Mouse (Mus musculus): ENCODE data around the gene Pcare. TPM values are rescaled to one million over a fixed set of nuclear protein-coding genes. Genes with fewer than 3 reads are reported as not detected.
"Not testable (repeated sequence)": the region's sequence is repeated elsewhere in the genome, so short reads cannot be mapped to it uniquely, and the experiment has no call there.

The Pcare gene
- total and polyA plus RNA-seq, 3 experiments = 0.02 to 0.45 (median 0.26) TPM

- no peaks in the 10 kb centered on the region for H3K79me2 ChIP-seq (replicated peaks; ENCODE audit: control insufficient read depth, insufficient read depth, low read length)
- 69% methylated on average over 4 of the region's 4 CpGs for WGBS
- no peaks in the 10 kb centered on the region for H3K27me3 ChIP-seq (ENCODE audit: control insufficient read depth, insufficient read depth, low read length)
- H3K4me3 ChIP-seq = no peak overlapping the region
- no peak for DNase-seq
- no peak overlapping the region for H3K9ac ChIP-seq (ENCODE audit: low read depth, low read length)
- TF ChIP-seq EP300 (IDR thresholded peaks at IDR 0.05; ENCODE audit: insufficient read depth, low read depth, low read length) = no peak
- TF ChIP-seq CTCF (IDR thresholded peaks at IDR 0.05) = no peak
- no peak for TF ChIP-seq POLR2A (IDR thresholded peaks at IDR 0.05; ENCODE audit: insufficient read depth, low read depth, low read length)
- intact Hi-C loops (cut with DNase I) = no loop called here
- no peaks in the 10 kb centered on the region for H3K36me3 ChIP-seq (ENCODE audit: control insufficient read depth, insufficient read depth, low read length)
- no peak overlapping the region for H3K27ac ChIP-seq
- H3K4me1 ChIP-seq (ENCODE audit: control insufficient read depth, insufficient read depth, low read length) = no peaks in the 10 kb centered on the region
Measured at GRCm38 (mm10) chr17:71774173-71774572, 21.5 kb upstream of the Pcare start.

GRCm38 (mm10) chr17:71770696-71771095 is 18.0 kb upstream of the Pcare start:
- 87% methylated on average over 3 of the region's 3 CpGs for WGBS
- H3K9ac ChIP-seq (ENCODE audit: low read depth, low read length) = no peak overlapping the region
- intact Hi-C loops (cut with DNase I) = no loop called here
- H3K79me2 ChIP-seq (replicated peaks; ENCODE audit: control insufficient read depth, insufficient read depth, low read length) = no peaks in the 10 kb centered on the region
- no peak overlapping the region for H3K27ac ChIP-seq
- no peak for DNase-seq
- TF ChIP-seq EP300 (IDR thresholded peaks at IDR 0.05; ENCODE audit: insufficient read depth, low read depth, low read length) = no peak
- TF ChIP-seq CTCF (IDR thresholded peaks at IDR 0.05) = no peak
- no peak for TF ChIP-seq POLR2A (IDR thresholded peaks at IDR 0.05; ENCODE audit: insufficient read depth, low read depth, low read length)
- no peaks in the 10 kb centered on the region for H3K36me3 ChIP-seq (ENCODE audit: control insufficient read depth, insufficient read depth, low read length)
- no peaks in the 10 kb centered on the region for H3K27me3 ChIP-seq (ENCODE audit: control insufficient read depth, insufficient read depth, low read length)
- no peaks in the 10 kb centered on the region for H3K4me1 ChIP-seq (ENCODE audit: control insufficient read depth, insufficient read depth, low read length)
- no peak overlapping the region for H3K4me3 ChIP-seq

GRCm38 (mm10) chr17:71769564-71769963 is 16.9 kb upstream of the Pcare start:
- H3K36me3 ChIP-seq (ENCODE audit: control insufficient read depth, insufficient read depth, low read length) = no peaks in the 10 kb centered on the region
- H3K9ac ChIP-seq (ENCODE audit: low read depth, low read length) = no peak overlapping the region
- no peaks in the 10 kb centered on the region for H3K27me3 ChIP-seq (ENCODE audit: control insufficient read depth, insufficient read depth, low read length)
- no peak overlapping the region for H3K27ac ChIP-seq
- H3K4me1 ChIP-seq (ENCODE audit: control insufficient read depth, insufficient read depth, low read length) = no peaks in the 10 kb centered on the region
- H3K4me3 ChIP-seq = no peak overlapping the region
- intact Hi-C loops (cut with DNase I) = no loop called here
- H3K79me2 ChIP-seq (replicated peaks; ENCODE audit: control insufficient read depth, insufficient read depth, low read length) = no peaks in the 10 kb centered on the region
- no peak for DNase-seq
- TF ChIP-seq POLR2A (IDR thresholded peaks at IDR 0.05; ENCODE audit: insufficient read depth, low read depth, low read length) (no peak), CTCF (IDR thresholded peaks at IDR 0.05) (no peak), EP300 (IDR thresholded peaks at IDR 0.05; ENCODE audit: insufficient read depth, low read depth, low read length) (no peak)
- 58% methylated on average over 6 of the region's 6 CpGs for WGBS

DNA sequence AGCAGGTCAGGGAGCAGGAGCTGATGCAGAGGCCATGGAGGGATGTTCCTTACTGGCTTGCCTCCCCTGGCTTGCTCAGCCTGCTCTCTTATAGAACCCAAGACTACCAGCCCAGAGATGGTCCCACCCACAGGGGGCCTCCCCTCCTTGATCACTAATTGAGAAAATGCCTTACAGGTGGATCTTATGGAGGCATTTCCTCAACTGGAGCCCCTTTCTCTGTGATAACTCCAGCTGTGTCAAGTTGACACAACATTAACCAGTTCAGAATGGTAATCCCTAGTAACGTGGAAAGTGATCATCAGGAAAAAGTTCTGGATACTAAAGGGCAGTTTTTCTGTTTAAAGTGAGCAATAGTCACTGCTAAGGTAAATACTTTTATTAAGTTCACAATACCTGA is 15.5 kb upstream of the Pcare start, which contains the start of gene Clip4:
Gene Clip4, plus strand, starts transcription at position 301 of the 400 bp plus-strand sequence.
- H3K79me2 ChIP-seq (replicated peaks; ENCODE audit: control insufficient read depth, insufficient read depth, low read length); H3K27me3 ChIP-seq (ENCODE audit: control insufficient read depth, insufficient read depth, low read length); H3K36me3 ChIP-seq (ENCODE audit: control insufficient read depth, insufficient read depth, low read length); H3K4me1 ChIP-seq (ENCODE audit: control insufficient read depth, insufficient read depth, low read length); intact Hi-C loops (cut with DNase I); DNase-seq; H3K4me3 ChIP-seq; H3K27ac ChIP-seq; H3K9ac ChIP-seq (ENCODE audit: low read depth, low read length): not testable (repeated sequence)
- WGBS = 67% methylated on average over 1 of the region's 1 CpGs

- H3K9ac ChIP-seq (ENCODE audit: low read depth, low read length) = no peak overlapping the region
- no peak for TF ChIP-seq CTCF (IDR thresholded peaks at IDR 0.05)
- no peak for TF ChIP-seq EP300 (IDR thresholded peaks at IDR 0.05; ENCODE audit: insufficient read depth, low read depth, low read length)
- TF ChIP-seq POLR2A (IDR thresholded peaks at IDR 0.05; ENCODE audit: insufficient read depth, low read depth, low read length) = no peak
- 77% methylated on average over 7 of the region's 7 CpGs for WGBS
- H3K27ac ChIP-seq = no peak overlapping the region
- DNase-seq = no peak
- H3K4me1 ChIP-seq (ENCODE audit: control insufficient read depth, insufficient read depth, low read length) = no peaks in the 10 kb centered on the region
- H3K79me2 ChIP-seq (replicated peaks; ENCODE audit: control insufficient read depth, insufficient read depth, low read length) = no peaks in the 10 kb centered on the region
- intact Hi-C loops (cut with DNase I) = no loop called here
- no peaks in the 10 kb centered on the region for H3K36me3 ChIP-seq (ENCODE audit: control insufficient read depth, insufficient read depth, low read length)
- H3K27me3 ChIP-seq (ENCODE audit: control insufficient read depth, insufficient read depth, low read length) = no peaks in the 10 kb centered on the region
- no peak overlapping the region for H3K4me3 ChIP-seq
Measured at GRCm38 (mm10) chr17:71760536-71760935, 7.8 kb upstream of the Pcare start.

DNA sequence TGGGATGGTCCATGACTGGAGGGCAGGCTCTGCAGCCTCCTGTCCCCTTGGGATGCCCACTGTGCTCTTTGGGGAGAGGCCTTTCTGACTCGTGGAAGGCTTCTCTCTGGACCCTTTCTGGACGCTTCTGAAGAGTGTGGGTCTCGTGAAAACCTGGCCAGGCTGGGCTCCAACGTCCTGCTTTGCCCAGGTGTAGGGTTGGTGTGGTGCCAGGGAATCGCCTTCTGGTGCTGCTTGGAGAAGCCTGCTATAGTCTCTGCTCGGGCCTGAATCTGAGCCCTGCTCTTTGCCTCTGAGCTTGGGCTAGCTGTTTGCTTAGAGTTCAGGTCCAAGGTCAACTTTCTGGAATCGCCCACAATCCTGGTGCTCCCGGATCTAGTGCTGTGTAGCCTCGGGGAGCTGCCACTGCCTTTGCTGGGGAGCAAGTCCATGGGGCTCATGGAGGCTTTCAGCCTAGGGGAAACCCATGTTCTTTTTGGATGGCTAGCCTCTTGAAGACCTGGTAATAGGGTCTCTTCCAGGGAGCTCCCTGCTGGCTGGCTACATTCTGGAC is 3.0 kb downstream of the Pcare start:
- no peak for DNase-seq
- TF ChIP-seq CTCF (IDR thresholded peaks at IDR 0.05) (no peak), EP300 (IDR thresholded peaks at IDR 0.05; ENCODE audit: insufficient read depth, low read depth, low read length) (no peak), POLR2A (IDR thresholded peaks at IDR 0.05; ENCODE audit: insufficient read depth, low read depth, low read length) (no peak)
- no peak overlapping the region for H3K27ac ChIP-seq
- no peaks in the 10 kb centered on the region for H3K36me3 ChIP-seq (ENCODE audit: control insufficient read depth, insufficient read depth, low read length)
- no peak overlapping the region for H3K9ac ChIP-seq (ENCODE audit: low read depth, low read length)
- no peak overlapping the region for H3K4me3 ChIP-seq
- WGBS = 70% methylated on average over 9 of the region's 9 CpGs
- H3K27me3 ChIP-seq (ENCODE audit: control insufficient read depth, insufficient read depth, low read length) = no peaks in the 10 kb centered on the region
- no peaks in the 10 kb centered on the region for H3K79me2 ChIP-seq (replicated peaks; ENCODE audit: control insufficient read depth, insufficient read depth, low read length)
- intact Hi-C loops (cut with DNase I) = no loop called here
- H3K4me1 ChIP-seq (ENCODE audit: control insufficient read depth, insufficient read depth, low read length) = no peaks in the 10 kb centered on the region

Measured in heart, adult 2 months (tissue).